Mouse (Mus musculus) kidney, adult 2 months (tissue): ENCODE measurements around the gene Prox2.

ENCODE experiments used
- CTCF ChIP-seq: fragments of 200-500 bp; conservative IDR thresholded peaks from 2 replicates; pipeline ENCODE4 v1.5.1; 2011; ENCODE audit warnings: low read depth, mild to moderate bottlenecking, control low read depth, low read length, moderate library complexity, mixed read lengths; ENCODE audit not compliant: insufficient read depth, insufficient read length
- POLR2A ChIP-seq: fragments of 200-500 bp; IDR thresholded peaks from one replicate; pipeline ENCODE4 v1.6.1; 2011; ENCODE audit warnings: low read depth, low read length, control low read depth

GRCm38 (mm10) chr12:85142803-85143202 lies 32.2 kb upstream of the Prox2 start:
- peak; percentile 95 for TF ChIP-seq CTCF
- no peak for TF ChIP-seq POLR2A
